Mouse (Mus musculus): ENCODE data around the gene Scn4b.

DNA sequence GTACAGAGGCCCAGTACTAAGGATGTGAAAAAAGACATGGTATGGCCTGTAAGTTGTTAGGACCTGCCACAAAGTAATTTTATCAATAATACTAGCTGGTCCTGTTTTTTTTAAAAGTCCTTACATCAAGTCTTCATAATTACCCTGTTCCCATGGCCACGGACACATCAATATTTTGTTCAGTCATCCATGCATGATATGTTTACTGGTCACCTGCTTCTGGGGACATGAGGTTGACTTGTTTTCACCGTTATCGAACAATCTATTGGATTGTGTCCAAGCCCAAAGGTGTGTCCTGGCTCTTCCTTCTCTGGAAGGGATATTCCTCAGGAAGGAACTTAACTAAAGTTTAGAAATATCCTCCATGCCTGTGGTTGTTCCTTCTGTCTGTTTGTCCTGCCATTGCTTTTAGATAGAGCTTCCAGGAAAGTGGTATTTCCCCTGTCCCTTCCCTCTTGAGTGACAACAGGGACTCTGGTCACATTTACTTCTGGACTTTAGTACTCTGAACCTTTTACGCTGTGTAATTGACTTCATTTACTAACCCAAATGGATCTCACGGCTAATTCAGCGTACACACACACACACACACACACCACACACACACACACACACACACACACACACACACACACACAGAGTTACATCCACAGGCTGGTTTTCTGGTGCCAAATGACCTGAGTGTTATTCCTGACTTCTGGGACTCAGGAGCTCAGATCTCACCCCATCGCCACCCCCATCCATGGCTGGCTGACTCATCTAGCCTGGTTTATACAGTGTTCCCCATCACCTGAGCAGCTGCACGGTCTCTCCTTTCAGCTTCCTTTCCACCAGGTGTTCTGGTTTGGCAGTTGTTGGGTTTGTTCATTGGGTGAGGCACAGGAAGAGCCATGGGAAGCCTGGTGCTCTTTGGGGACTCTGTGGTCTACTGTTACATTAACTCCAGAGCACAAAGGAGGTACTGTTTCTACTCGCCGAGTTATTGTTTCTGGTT lies 50.7 kb downstream of the Scn4b start:
- TF ChIP-seq CTCF (IDR thresholded peaks at IDR 0.05; ENCODE audit: extremely low read depth, insufficient read depth, insufficient read length, insufficient replicate concordance) (no peak), POLR2A (IDR thresholded peaks at IDR 0.05; ENCODE audit: low read depth, low read length) (no peak)

Data from spleen, adult 2 months (tissue).